Mouse (Mus musculus) B cell, adult 67 days (primary cell): ENCODE results near the gene Ctr9. TPM values are rescaled to one million over a fixed set of nuclear protein-coding genes. Genes with fewer than 3 reads are reported as not detected.

Source experiments
- total RNA-seq, 2 experiments: library from RNA; stranded (reverse); gene quantifications; 4 replicates each; pipeline ENCODE4 v1.2.4; 2023

The Ctr9 gene
- 10 to 100 TPM; 58.2 to 62.2 TPM for total RNA-seq

GRCm38 (mm10) chr7:111028281-111029045 lies at the start of gene Ctr9:
TSS of gene Ctr9 (plus strand) at chr7:111028951.

GRCm38 (mm10) chr7:110982053-110982705 lies 46.6 kb upstream of the Ctr9 start, which contains the start of gene Mrvi1:
TSS of gene Mrvi1 (minus strand) at chr7:110982461.

DNA sequence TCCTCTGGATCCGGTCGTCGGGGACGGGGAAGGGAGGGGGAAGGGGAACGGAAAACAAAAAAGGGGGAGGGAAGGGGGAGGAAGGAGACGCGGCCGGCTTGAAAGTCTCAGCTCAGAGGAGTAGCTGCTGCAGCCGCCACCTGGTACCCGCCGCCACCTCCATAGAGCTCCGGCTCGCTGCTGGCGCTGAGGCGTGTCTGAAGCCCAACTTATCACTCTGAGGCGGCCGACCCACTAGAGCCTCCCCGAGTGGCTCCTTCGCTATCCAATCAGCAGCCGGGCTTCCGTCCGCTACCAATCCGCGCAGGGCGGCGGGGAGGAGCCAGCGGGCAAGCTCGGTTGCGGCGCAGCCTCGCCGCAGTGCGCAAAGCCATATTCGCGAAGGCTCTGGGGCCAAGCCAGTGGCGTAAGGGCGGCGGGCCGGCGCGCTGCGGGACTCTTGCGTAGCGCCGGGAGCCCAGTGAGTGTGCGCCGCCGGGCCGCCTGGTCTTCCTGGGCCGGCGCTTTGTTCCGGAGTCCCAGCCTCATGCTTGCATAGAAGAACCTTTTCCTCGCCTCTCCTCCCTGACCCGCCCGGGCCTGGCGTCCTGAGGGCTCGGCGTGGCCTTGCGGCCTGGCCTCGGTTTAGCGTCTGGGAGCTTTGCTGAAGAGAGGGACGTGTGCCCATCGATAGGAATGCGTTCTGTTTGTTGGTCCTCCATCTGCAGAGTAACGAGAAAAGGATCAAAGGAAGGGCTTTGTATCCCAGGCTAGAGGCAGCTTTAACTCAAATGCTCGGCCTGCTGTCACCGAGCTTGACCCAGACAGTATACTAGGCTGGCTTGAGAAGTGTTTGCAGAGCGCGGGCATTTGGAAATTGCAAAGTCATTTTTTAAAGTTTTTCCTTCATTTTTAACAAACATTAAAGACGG lies 54.3 kb downstream of the Ctr9 start, which contains the start of gene Eif4g2:
TSS of gene Eif4g2 (minus strand) at position 209 of the 911 bp plus-strand sequence.

Other genes with a start within 250 kb of the Ctr9 start
- gene Rnf141, start 184.5 kb upstream of the Ctr9 start, total RNA-seq = 10 to 100 TPM; 32.5 to 39.8 TPM
- gene Lyve1, start 165.7 kb upstream of the Ctr9 start, total RNA-seq = not detected
- gene Mrvi1, start 46.5 kb upstream of the Ctr9 start, total RNA-seq = under 1 TPM; 0.77 to 0.93 TPM
- 1,000 to 10,000 TPM; 1,241 to 1,373 TPM for gene Eif4g2, start 54.1 kb downstream of the Ctr9 start, total RNA-seq